Mouse (Mus musculus): ENCODE results near the gene Acsm4. TPM values are rescaled to one million over a fixed set of nuclear protein-coding genes. Genes with fewer than 3 reads are reported as not detected.

The Acsm4 gene
- total RNA-seq (2023) = not detected in 4 replicates

GRCm38 (mm10) chr7:119689726-119690125 lies at the start of gene Acsm4:
TSS of gene Acsm4 (plus strand) at chr7:119690026.

GRCm38 (mm10) chr7:119720253-119720946 lies 30.6 kb downstream of the Acsm4 start, which contains the start of gene Thumpd1:
TSS of gene Thumpd1 (minus strand) at chr7:119720798.

GRCm38 (mm10) chr7:119760527-119760951 lies 70.7 kb downstream of the Acsm4 start, which contains the start of gene Acsm3:
TSS of gene Acsm3 (plus strand) at chr7:119760923.

Other genes starting within 250 kb of the Acsm4 start
- not detected in 4 replicates for gene Gp2, start 230.7 kb upstream of the Acsm4 start, total RNA-seq (2023)
- not detected in 4 replicates for gene Umod, start 210.7 kb upstream of the Acsm4 start, total RNA-seq (2023)
- gene Acsm5, start 170.6 kb upstream of the Acsm4 start, total RNA-seq (2023) = not detected in 4 replicates
- gene Pdilt, start 166.5 kb upstream of the Acsm4 start, total RNA-seq (2023) = not detected in 4 replicates
- gene Acsm2, start 135.7 kb upstream of the Acsm4 start, total RNA-seq (2023) = not detected in 4 replicates
- not detected in 4 replicates for gene Acsm1, start 83.0 kb upstream of the Acsm4 start, total RNA-seq (2023)
- 82.5 to 96.7 TPM (median 89.0 TPM) in 4 replicates for gene Thumpd1, start 30.8 kb downstream of the Acsm4 start, total RNA-seq (2023)
- not detected in 4 replicates for gene Acsm3, start 70.9 kb downstream of the Acsm4 start, total RNA-seq (2023)
- 7.9 to 13.1 TPM (median 10.2 TPM) in 4 replicates for gene Rexo5, start 104.0 kb downstream of the Acsm4 start, total RNA-seq (2023)
- 2.4 to 4.8 TPM (median 4.1 TPM) in 4 replicates for gene Eri2, start 104.0 kb downstream of the Acsm4 start, total RNA-seq (2023)
- gene Lyrm1, start 205.8 kb downstream of the Acsm4 start, total RNA-seq (2023) = 3.5 to 3.8 TPM (median 3.6 TPM) in 4 replicates
- 8.8 to 20.9 TPM (median 11.5 TPM) in 4 replicates for gene Dcun1d3, start 206.3 kb downstream of the Acsm4 start, total RNA-seq (2023)

Measured in B cell, adult 62 days (primary cell).